Mouse (Mus musculus) thymus, adult 2 months (tissue): ENCODE measurements around the gene Hes3.

Experiments used
- CTCF ChIP-seq: fragments of 200-500 bp; IDR thresholded peaks from 2 replicates; pipeline ENCODE4 v1.5.1; 2012; ENCODE audit warnings: mild to moderate bottlenecking, control low read depth, low read length, moderate library complexity, borderline replicate concordance; ENCODE audit not compliant: control insufficient read depth, poor library complexity, insufficient read depth; ENCODE audit errors: extremely low read depth
- POLR2A ChIP-seq: fragments of 200-500 bp; IDR thresholded peaks from 2 replicates; pipeline ENCODE4 v1.6.1; 2012; ENCODE audit warnings: mild to moderate bottlenecking, low read length, control low read depth, moderate library complexity; ENCODE audit not compliant: control insufficient read depth, poor library complexity, insufficient read depth; ENCODE audit errors: extremely low read depth

GRCm38 (mm10) chr4:152305991-152306390 lies 14.5 kb upstream of the Hes3 start:
- TF ChIP-seq POLR2A = no peak; the same call in 1 of the 2 replicates
- TF ChIP-seq CTCF = no peak
